Mouse (Mus musculus) forebrain, embryonic 11.5 days (tissue): ENCODE data around the gene Ubap2l. TPM values are rescaled to one million over a fixed set of nuclear protein-coding genes. Genes with fewer than 3 reads are reported as not detected.

ENCODE experiments used
- ATAC-seq: fragments of 200-750 bp; cut with Nextera tagmentation; replicated peaks from 2 replicates; pipeline ENCODE4 v1.8.0; 2017; ENCODE audit warnings: moderate TSS enrichment; ENCODE audit not compliant: low FRiP score
- DNase-seq: peaks from one replicate; pipeline ENCODE4 v3.0.0-alpha.2; 2017; ENCODE audit warnings: low spot score
- H3K27ac ChIP-seq: fragments of 300-500 bp; sonication (generic); 2 replicates; pipeline ENCODE4 v1.5.1; 2014; ENCODE audit warnings: low read depth, low read length
- H3K27me3 ChIP-seq: fragments of 300-500 bp; sonication (generic); 2 replicates; pipeline ENCODE4 v1.6.1; 2014; ENCODE audit warnings: mild to moderate bottlenecking, low read length, mixed read lengths; ENCODE audit not compliant: control insufficient read depth, insufficient read depth
- H3K36me3 ChIP-seq: fragments of 300-500 bp; sonication (generic); 2 replicates; pipeline ENCODE4 v1.6.1; 2014; ENCODE audit warnings: mild to moderate bottlenecking, low read length, moderate library complexity, mixed read lengths; ENCODE audit not compliant: control insufficient read depth, insufficient read depth
- H3K4me1 ChIP-seq: fragments of 300-500 bp; sonication (generic); replicated peaks from 2 replicates; pipeline ENCODE4 v1.6.1; 2014; ENCODE audit warnings: low read length, mixed read lengths; ENCODE audit not compliant: control insufficient read depth, insufficient read depth
- H3K4me2 ChIP-seq: fragments of 300-500 bp; sonication (generic); 2 replicates; pipeline ENCODE4 v1.6.1; 2014; ENCODE audit warnings: low read depth, mild to moderate bottlenecking, low read length, moderate library complexity, mixed read lengths; ENCODE audit not compliant: severe bottlenecking
- H3K4me3 ChIP-seq: fragments of 300-500 bp; sonication (generic); 2 replicates; pipeline ENCODE4 v1.5.1; 2014; ENCODE audit warnings: low read depth, low read length
- H3K9ac ChIP-seq: fragments of 300-500 bp; sonication (generic); 2 replicates; pipeline ENCODE4 v1.6.1; 2014; ENCODE audit warnings: low read length
- H3K9me3 ChIP-seq: fragments of 300-500 bp; sonication (generic); 2 replicates; pipeline ENCODE4 v1.6.1; 2016; ENCODE audit warnings: low read length, mixed read lengths; ENCODE audit not compliant: control insufficient read depth
- WGBS: fragments of 180-500 bp; shearing (Covaris S2); extraction: QIAGEN DNeasy Blood & Tissue Kit; methylation state at CpG from one replicate; pipeline ENCODE4 v1.1.7; 2014; 5-methylcytosine and 5-hydroxymethylcytosine counted together
- polyA plus RNA-seq: library from polyadenylated mRNA; unstranded; fragments of >200 nt; fragmentation: Nextera tagmentation; extraction: Ambion mirVana; gene quantifications from 2 replicates; pipeline ENCODE4 v1.2.1, GENCODE M21; 2014

The Ubap2l gene
- polyA plus RNA-seq, 1 experiment from 2014 or later = 253 TPM

DNA sequence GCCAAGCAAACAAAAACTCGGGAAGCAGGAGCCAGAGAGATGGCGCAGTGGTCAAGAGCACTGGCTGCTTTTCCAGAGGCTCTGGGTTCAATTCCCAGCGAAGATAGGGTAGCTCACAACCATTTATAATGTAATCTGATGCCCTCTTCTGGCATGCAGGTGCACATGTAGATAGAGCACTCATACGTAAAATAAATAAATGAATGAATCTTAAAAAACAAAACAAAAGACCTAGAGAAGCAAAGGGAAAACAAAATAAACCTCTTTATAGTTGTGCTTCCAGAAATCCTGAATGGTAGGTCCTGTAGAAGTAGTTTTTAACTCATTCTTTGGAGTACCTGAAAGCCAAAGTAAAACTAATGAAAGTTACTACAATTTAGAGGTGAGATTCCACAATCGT, 25.8 kb upstream of the Ubap2l start:
- ATAC-seq = no peak
- Histone ChIP-seq H3K27me3 (no peaks in the 10 kb centered on the region), H3K4me1 (peaks cover 17% of the 10 kb centered on the region), H3K9me3 (no peaks in the 10 kb centered on the region), H3K36me3 (no peaks in the 10 kb centered on the region), H3K4me3 (no peak overlapping the region), H3K9ac (no peak overlapping the region), H3K27ac (no peak overlapping the region), H3K4me2 (no peak overlapping the region)
- WGBS = 58% methylated on average over 5 of the region's 5 CpGs
- DNase-seq = no peak

DNA sequence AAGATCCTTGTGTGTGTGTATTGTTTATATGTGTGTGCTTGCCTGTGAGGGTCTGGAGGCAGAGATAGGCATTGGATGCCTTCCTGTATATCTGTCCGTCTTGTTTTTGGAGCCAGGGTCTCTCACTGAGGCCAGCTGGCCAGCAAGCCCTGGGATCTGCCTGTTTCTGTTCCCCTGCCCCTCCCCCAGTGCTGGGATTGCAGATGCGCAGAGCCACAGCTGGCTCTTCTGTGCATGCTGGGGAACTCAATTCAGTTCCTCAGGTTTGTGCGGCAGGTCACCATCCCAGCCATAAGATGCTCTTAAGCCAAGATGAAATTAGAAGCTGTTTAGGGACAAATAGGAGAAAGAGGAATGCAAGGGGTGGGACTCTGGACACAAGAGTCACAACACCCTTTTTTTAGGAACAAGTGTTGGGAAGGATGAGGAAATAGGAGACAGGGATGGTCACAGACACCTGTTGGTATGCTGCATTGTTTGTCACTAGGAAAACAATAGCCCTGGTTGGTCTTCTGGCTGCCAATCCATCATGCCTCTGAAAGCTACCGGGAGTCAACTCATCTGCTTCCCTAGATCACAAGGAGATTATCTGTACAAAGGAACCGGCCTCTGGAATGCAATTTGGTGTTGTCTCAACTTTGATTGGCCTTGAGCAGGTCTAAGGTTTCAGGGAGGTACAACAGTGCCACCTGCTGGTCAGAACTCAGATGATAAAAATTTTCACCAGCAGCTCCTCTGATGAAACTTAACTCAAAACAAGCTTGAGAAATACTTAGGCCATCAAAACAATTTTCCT, 24.7 kb upstream of the Ubap2l start:
- Histone ChIP-seq H3K4me3 (no peak overlapping the region), H3K36me3 (no peaks in the 10 kb centered on the region), H3K27me3 (no peaks in the 10 kb centered on the region), H3K9me3 (no peaks in the 10 kb centered on the region), H3K4me1 (peaks cover 12% of the 10 kb centered on the region), H3K9ac (no peak overlapping the region), H3K4me2 (peak overlapping the region; percentile 37; the same call in 1 of the 2 replicates), H3K27ac (no peak overlapping the region)
- ATAC-seq = no peak
- 5% methylated on average over 5 of the region's 5 CpGs for whole genome bisulfite sequencing
- DNase-seq = peak; percentile 85

GRCm38 (mm10) chr3:90072294-90072693, 19.9 kb upstream of the Ubap2l start, which contains the start of gene Tpm3:
Gene Tpm3, plus strand, starts transcription at chr3:90072649.
- H3K4me2 ChIP-seq = no peak within 1 kb of the TSS
- no peaks in the 10 kb centered on the region for H3K36me3 ChIP-seq
- WGBS = 71% methylated on average over 4 of the region's 4 CpGs
- H3K27ac ChIP-seq = no peak within 1 kb of the TSS
- no peaks in the 10 kb centered on the region for H3K27me3 ChIP-seq
- H3K4me3 ChIP-seq = no peak within 1 kb of the TSS
- H3K9me3 ChIP-seq = no peaks in the 10 kb centered on the region
- H3K4me1 ChIP-seq = peaks cover 4% of the 10 kb centered on the region
- DNase-seq = no peak
- H3K9ac ChIP-seq = no peak within 1 kb of the TSS
- no peak for ATAC-seq

DNA sequence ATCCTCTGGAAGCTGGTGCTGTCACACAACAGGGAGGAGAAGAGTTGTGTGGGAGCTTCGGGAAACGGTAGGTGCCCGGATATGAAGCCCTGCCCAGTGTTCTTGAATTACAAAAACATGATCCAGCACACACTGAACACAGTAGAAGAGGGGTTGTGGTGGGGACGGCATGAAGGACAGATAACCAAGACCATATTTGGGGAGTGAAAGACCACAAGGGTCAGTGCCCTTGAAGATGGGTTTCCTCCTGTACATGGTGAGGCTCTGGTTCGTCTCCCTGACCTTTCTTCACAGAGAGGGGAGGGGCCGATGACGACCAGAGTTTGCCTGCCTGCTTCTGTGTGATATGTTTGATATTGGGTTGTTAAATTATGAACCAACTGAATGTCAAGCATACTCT, 17.3 kb upstream of the Ubap2l start:
- WGBS = 88% methylated on average over 7 of the region's 7 CpGs
- no peaks in the 10 kb centered on the region for H3K36me3 ChIP-seq
- ATAC-seq (no peak), DNase-seq (no peak)
- no peak overlapping the region for H3K4me3 ChIP-seq
- H3K4me2 ChIP-seq = no peak overlapping the region
- H3K4me1 ChIP-seq = no peaks in the 10 kb centered on the region
- no peaks in the 10 kb centered on the region for H3K27me3 ChIP-seq
- H3K9ac ChIP-seq = no peak overlapping the region
- H3K9me3 ChIP-seq = no peaks in the 10 kb centered on the region
- no peak overlapping the region for H3K27ac ChIP-seq

DNA sequence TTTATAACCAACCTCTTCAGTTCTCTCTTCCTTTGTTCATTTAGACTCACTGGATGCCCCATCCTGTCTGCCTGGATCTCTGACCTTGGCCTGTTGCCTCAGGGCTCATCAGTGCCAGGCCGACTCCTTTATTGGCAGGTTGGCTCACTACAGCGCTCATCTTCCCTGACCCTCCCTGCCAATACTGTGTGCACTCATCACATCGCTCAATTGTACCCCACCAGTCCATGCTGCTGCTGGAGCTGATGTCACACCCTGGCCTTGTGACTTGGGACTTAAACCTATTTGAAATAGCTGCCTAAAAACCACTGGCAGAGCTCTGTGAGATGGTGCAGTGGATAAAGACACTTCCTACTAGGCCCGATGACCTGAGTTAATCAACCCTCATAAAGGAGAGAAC, 15.4 kb upstream of the Ubap2l start:
- Histone ChIP-seq H3K4me2 (no peak overlapping the region), H3K4me3 (no peak overlapping the region), H3K4me1 (no peaks in the 10 kb centered on the region), H3K27ac (no peak overlapping the region), H3K9me3 (no peaks in the 10 kb centered on the region), H3K27me3 (no peaks in the 10 kb centered on the region), H3K36me3 (no peaks in the 10 kb centered on the region), H3K9ac (no peak overlapping the region)
- DNase-seq (no peak), ATAC-seq (no peak)
- 94% methylated on average over 4 of the region's 4 CpGs for WGBS

DNA sequence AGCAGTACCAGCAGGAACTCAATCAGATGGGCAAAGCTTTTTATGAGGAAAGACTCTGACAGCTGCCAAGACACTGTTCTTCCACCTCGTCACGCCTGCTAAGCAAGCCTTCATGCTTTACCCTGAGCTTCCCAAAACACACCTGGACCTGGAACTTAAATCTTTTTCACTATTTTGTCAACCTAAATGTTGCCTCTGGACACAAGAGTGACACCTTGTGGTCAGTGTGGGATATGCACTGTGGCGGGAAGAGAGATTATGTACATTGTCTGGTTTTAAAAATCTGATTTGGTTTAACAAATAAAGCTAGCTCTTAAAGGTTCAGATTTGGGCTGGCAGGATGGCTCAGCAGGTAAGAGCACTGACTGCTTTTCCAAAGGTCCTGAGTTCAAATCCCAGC, 13.1 kb upstream of the Ubap2l start:
- Histone ChIP-seq H3K27ac (no peak overlapping the region), H3K4me1 (no peaks in the 10 kb centered on the region), H3K4me2 (no peak overlapping the region), H3K36me3 (no peaks in the 10 kb centered on the region; the same call in 1 of the 2 replicates), H3K9ac (no peak overlapping the region), H3K4me3 (no peak overlapping the region), H3K9me3 (no peaks in the 10 kb centered on the region), H3K27me3 (no peaks in the 10 kb centered on the region)
- ATAC-seq = no peak
- 63% methylated on average over 3 of the region's 3 CpGs for WGBS
- DNase-seq = peak; percentile 67

GRCm38 (mm10) chr3:90064383-90064782, 12.0 kb upstream of the Ubap2l start:
- 79% methylated on average over 3 of the region's 3 CpGs for WGBS
- no peaks in the 10 kb centered on the region for H3K27me3 ChIP-seq
- no peaks in the 10 kb centered on the region for H3K4me1 ChIP-seq
- ATAC-seq (no peak), DNase-seq (no peak)
- no peak overlapping the region for H3K4me3 ChIP-seq
- H3K9ac ChIP-seq = no peak overlapping the region
- H3K27ac ChIP-seq = no peak overlapping the region
- H3K9me3 ChIP-seq = no peaks in the 10 kb centered on the region
- H3K36me3 ChIP-seq = no peaks in the 10 kb centered on the region; the same call in 1 of the 2 replicates
- H3K4me2 ChIP-seq = no peak overlapping the region

DNA sequence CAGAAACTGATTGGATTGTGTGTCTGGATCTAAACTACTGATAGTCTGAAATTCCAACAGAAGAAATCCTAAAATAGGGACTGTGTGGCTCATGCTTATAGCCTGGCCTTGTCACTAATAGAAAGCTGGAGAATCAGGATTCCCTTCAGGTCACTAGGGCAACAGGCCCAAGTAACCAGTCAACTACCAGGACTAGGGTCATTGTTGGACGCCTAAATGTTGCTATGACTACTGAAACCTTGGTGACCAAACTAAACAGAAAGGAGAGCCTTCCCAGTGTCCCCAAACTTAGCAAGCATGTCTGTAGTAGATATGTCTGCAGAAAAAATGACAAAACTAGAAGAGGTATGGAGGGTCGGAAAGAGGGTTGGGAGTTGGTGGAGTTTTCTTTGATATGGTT, 10.1 kb upstream of the Ubap2l start:
- Histone ChIP-seq H3K4me1 (no peaks in the 10 kb centered on the region), H3K4me3 (no peak overlapping the region), H3K27ac (no peak overlapping the region), H3K9me3 (no peaks in the 10 kb centered on the region), H3K9ac (no peak overlapping the region), H3K27me3 (no peaks in the 10 kb centered on the region), H3K36me3 (no peaks in the 10 kb centered on the region; the same call in 1 of the 2 replicates), H3K4me2 (no peak overlapping the region)
- DNase-seq = no peak
- ATAC-seq = no peak
- 68% methylated on average over 2 of the region's 2 CpGs for WGBS

- H3K27me3 ChIP-seq = no peaks in the 10 kb centered on the region
- WGBS = 94% methylated on average over 6 of the region's 6 CpGs
- H3K27ac ChIP-seq = no peak overlapping the region
- ATAC-seq = no peak
- H3K4me1 ChIP-seq = no peaks in the 10 kb centered on the region
- no peaks in the 10 kb centered on the region for H3K9me3 ChIP-seq
- no peak overlapping the region for H3K9ac ChIP-seq
- no peak overlapping the region for H3K4me2 ChIP-seq
- DNase-seq = no peak
- peaks cover 2% of the 10 kb centered on the region; the same call in 1 of the 2 replicates for H3K36me3 ChIP-seq
- no peak overlapping the region for H3K4me3 ChIP-seq
Observed at GRCm38 (mm10) chr3:90061549-90061948, 9.1 kb upstream of the Ubap2l start.
